Mouse (Mus musculus) CD4-positive, CD25-positive, alpha-beta regulatory T cell, adult 2 months (primary cell): ENCODE measurements around the gene Kmt5a.

Source experiments
- DNase-seq: peaks from one replicate; pipeline ENCODE4 v3.0.0-alpha.2; 2012; ENCODE audit warnings: low read depth, low spot score

Gene Kmt5a

GRCm38 (mm10) chr5:124439447-124440093, at the start of gene Kmt5a:
Kmt5a (plus strand) TSS chr5:124439930.
- DNase-seq: peak; percentile 97

- DNase-seq: no peak
Observed at GRCm38 (mm10) chr5:124392412-124392811, 47.3 kb upstream of the Kmt5a start.

DNA sequence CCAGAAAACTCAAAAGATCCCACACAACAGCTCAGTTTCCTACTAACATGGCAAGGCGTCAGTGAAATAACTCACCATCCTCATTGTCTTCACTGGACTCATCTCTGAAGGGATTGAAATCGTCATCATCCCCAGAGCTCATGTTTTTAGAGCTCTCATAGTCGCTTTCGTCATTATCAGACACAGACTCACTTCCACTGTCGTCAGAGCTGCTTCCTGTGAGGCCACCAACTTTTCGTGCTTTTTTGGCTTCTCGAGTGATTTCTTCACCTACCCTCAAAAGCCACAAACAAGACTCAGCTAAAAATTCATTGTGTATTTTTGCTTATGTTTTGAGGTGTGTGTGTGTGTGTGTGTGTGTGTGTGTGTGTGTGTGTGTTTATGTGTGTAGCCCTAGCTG, 46.0 kb upstream of the Kmt5a start:
- peak; percentile 18 for DNase-seq

DNA sequence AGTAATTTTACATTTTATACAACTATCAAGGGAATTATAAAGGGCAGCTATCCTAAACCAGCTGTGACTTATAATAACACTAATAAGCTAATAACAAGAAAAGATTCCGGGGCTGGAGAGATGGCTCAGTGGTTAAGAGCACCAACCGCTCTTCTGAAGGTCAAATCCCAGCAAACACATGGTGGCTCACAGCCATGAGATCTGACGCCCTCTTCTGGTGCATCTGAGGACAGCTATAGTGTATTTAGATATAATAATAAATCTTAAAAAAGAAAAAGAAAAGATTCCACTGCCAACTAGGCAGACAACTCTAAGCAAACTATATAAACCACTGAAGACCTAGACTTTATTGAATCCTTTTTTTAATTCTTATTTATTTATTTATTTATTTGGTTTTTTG, 28.9 kb upstream of the Kmt5a start:
- DNase-seq: peak; percentile 47

DNA sequence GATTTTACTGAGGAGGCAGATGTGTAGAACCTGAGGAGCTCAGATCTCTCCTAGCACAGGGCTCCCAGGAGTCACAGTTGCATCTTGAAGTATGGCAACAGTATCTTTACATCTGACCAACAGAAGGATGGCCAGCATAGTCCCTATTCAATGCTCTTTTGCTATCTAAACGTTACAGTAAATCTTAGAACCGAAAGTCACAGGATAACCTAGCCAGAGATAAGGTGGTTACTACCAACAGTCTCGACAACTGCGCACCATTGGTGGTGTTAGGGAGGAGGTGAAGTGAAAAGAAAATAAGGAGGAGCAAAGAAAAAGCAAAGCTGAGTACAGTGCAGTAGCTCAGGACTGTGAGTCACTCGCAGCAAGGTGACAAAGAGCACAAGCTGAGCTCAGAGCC, 27.6 kb upstream of the Kmt5a start:
- no peak for DNase-seq

GRCm38 (mm10) chr5:124418903-124419302, 20.8 kb upstream of the Kmt5a start:
- no peak for DNase-seq

GRCm38 (mm10) chr5:124421786-124422185, 17.9 kb upstream of the Kmt5a start:
- no peak for DNase-seq

- peak; percentile 57 for DNase-seq
Observed at GRCm38 (mm10) chr5:124424200-124424722, 15.5 kb upstream of the Kmt5a start.

DNA sequence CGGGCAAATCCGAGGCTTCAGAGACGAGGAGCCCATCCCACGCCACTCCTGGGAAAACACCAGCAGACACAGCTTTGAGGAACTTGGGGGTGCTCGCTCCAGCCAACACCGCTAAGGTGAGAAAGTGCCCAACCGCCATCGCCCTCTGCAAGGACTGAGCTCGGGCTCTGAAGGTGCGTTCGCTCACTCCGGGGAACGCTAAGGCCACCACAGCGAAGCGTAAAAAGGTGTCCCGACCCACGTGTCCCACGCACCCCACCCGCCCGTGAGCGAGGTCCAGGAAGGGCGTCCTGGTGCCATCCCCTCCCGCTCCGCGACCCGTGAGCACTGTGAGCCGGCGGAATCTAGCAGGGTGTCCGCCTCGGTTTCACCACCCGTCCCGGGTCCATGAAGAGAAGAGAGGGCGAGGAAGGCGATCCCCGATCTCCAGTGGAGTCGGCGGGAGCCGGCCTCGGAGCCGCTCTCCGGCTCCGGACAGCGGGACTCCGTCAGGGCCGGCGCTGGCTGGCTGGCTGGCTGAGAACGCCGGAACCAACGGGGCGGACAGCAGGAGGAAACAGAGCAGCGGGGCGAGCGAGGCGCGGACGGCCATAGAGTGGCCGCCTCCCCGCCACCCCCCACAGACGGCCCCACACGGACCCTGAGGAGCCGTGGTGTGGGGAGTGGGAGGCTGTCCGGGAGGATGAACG, 14.9 kb upstream of the Kmt5a start:
- DNase-seq: peak; percentile 52

- DNase-seq: peak; percentile 96
Observed at GRCm38 (mm10) chr5:124425412-124426259, 14.1 kb upstream of the Kmt5a start, which contains the start of gene Sbno1. Sbno1 (minus strand) TSS chr5:124426001.

DNA sequence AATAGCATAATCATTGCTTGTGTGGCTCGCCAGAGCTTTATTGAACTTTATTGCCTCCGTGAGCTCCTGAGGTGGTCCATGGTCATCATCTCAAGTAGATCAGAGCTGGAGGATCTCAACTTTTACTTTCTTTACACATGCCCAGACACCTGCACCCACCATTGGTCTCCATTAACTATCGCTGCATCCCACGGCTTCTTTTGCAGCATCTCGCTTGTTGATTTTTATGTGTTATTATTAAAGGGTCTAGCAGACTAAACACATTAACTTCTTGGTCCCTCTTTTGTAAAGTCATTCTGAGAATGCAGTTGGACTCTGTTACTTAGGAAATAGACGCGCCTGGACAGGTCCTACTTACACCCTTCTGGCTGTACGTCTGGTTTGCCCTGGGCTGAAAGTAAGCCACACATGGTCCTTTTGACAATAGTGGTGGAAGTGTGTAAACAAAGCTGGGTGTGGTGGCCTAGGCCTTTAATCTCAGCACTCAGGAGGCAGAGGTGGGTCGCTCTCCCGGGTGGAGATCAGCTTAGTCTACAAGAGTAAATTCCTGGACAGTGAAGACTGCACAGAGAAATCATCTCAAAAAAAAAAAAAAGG, 13.2 kb upstream of the Kmt5a start:
- no peak for DNase-seq

DNA sequence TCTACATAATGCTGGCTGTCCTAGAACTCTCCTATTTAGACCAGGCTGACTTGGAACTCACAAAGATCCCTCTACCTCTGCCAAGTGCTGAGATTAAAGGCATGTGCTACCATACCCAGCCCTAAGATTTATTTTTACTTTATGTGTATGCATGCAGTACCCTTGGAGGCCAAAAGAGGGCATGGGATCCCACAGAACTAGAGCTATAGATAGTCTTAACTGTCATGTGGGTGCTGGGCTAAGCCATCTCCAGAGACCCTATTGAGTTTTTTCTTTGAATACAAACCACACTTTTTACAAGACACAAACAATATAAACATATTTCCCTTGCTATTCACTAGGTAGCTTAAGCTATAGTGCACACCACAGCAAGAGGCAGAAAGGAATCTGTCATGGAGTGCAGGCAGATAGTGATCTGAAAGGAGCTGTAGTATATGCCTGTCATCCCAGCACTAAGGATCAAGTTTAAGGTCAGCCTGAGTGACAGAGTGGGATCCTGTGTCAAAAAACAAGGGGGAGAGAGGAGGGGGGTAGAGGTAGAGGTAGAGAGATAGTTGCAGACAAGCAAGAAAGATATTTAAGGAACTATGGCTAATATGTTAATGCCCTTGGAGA, 7.2 kb upstream of the Kmt5a start:
- peak; percentile 85 for DNase-seq

- no peak for DNase-seq
Observed at GRCm38 (mm10) chr5:124433048-124433447, 6.7 kb upstream of the Kmt5a start.

DNA sequence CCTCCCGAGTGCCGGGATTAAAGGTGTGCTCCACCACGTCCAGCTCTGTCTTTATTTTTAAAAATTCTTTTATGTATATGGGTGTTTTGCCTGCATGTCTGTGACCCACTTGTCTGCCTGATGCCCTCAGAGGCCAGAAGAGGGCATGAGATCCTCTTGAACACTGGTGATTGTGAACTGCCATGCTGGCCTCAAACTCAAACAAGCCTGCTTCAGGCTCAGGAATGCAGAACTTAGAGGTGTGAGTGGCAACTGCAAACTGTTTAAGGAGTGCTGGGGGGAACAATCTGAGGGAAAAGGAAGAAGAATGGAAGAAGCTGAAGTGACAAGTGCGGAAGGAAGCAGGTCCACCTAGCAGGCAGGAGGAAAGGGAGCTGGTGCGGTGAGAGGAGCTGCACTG, 1.5 kb upstream of the Kmt5a start:
- DNase-seq: peak; percentile 71

- no peak for DNase-seq
Observed at GRCm38 (mm10) chr5:124438746-124439145, 984 bp upstream of the Kmt5a start.

- peak; percentile 80 for DNase-seq
Observed at GRCm38 (mm10) chr5:124440094-124440701, 468 bp downstream of the Kmt5a start.

DNA sequence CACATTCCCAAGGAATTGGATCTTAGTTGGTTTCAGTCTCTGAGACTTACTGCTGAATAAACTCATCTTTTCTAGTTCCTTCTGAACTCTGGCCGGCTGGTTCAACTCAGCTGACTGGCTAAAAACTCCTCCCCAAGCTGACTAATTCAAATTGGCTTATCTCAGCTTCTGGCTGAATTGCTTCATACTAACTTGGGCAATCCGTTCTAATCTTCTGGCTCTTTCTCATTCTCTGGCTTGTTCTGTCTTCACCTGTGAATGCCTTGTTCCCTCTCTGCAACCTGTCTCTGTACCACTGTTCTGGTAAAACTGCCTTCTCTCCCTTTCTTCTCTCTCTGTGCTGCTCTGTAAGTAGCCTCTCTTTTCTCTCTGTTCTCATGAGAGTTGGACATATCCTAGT, 2.9 kb downstream of the Kmt5a start:
- no peak for DNase-seq

GRCm38 (mm10) chr5:124444208-124444607, 4.5 kb downstream of the Kmt5a start:
- no peak for DNase-seq

GRCm38 (mm10) chr5:124444661-124445561, 5.2 kb downstream of the Kmt5a start:
- peak; percentile 85 for DNase-seq
